Mouse (Mus musculus) G1E-ER4 (cell line): ENCODE data around the gene Nck1. TPM values are rescaled to one million over a fixed set of nuclear protein-coding genes. Genes with fewer than 3 reads are reported as not detected.

ENCODE experiments used
- GATA1 ChIP-seq: IDR thresholded peaks from one replicate; pipeline ENCODE4 v1.8.0; 2012; ENCODE audit warnings: low read length, inconsistent platforms
- polyA plus RNA-seq: library from polyadenylated mRNA; stranded (reverse); fragments of >175 nt; gene quantifications from 2 replicates; pipeline ENCODE4 v1.2.3, GENCODE M21; 2012

Nck1 gene
- polyA plus RNA-seq, 1 experiment, result 4.2 TPM

DNA sequence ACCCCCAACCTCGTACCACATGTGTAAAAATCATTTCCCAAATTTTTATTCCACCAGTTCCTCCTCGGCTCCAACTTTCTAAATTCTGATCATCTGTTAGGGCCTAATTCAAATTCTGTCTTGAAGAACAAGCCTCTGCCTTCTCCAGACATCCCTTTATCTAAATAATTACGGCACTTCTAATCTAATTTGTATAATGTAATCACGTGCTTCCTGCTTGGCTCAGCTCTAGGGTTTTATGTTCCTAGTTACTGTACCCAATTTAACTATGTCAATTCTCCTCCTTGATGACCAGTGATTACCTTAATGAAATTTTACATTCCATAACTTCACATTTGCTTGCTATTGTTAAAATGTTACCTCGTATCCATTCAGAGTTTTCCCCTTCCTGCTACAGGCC, 9.8 kb upstream of the Nck1 start:
- TF ChIP-seq GATA1, result no peak

DNA sequence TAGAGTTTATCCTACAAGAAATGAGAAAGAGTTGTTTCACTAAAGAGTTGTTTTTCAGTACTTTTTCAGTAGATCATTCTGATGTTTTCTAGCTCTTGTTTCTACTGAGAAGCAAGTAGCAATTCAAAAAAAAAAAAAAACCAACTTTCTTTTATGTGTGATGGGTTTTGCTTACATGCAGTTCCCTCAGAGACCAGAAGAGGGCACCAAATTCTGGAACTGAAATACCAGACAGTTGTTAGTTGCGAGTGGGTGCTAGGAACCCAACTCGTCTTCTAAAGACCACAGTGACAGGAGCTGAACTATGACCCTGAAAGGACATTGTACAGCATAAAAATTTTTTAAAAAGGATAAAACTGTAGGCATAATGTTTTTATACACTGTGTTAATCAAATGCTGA, 2.4 kb upstream of the Nck1 start:
- no peak for TF ChIP-seq GATA1

DNA sequence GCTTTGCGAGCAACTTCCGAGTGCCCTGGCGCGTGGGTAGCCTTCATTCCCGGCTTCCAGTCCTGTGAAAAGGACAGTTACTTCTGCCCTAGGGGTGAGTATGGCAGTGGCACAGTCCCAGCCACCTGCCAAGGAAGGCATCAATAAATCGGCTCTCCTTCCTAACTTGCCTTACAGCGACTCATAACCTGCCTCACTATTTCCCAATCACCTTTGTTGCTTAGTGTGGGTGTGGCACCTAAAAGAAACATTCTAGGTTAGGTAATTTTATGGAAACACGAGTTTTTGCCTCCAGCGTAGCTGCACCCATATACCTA, 618 bp upstream of the Nck1 start:
- TF ChIP-seq GATA1, result no peak

DNA sequence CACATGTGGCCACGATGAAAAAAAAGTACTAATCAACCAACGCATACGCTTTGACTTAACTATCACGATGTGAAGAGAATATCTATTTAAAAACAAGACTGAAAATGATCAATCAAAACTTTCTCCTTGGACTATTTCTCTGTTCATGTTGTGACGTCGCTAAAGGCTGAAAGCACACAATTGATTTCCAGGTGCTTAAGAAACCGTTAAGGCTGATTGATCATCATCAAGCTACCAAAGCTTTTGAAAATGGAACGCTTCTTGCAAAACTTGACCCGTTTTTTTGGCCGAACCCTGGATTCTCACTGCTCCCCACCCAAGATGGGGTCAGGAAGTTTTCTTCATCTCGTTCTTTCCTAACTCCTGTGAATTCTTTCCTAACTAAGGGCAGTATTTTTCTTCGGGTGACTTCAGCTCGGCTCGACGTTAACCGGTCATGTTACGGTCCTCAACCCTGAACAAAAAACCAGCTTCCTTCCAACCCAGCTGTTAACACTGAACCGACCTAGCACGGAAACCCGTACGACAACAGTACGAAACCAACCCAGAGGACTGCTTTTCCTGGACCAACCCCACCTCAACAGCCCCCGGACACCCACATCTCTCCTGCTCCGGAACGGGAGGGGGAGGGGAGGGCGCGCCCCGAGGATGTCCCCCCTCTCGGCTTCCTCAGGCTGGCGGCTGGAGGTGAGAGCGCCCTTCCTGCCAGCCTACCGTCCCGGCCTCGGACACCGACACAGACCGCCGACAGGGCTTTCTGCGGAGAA, 803 bp downstream of the Nck1 start:
- TF ChIP-seq GATA1, result no peak

DNA sequence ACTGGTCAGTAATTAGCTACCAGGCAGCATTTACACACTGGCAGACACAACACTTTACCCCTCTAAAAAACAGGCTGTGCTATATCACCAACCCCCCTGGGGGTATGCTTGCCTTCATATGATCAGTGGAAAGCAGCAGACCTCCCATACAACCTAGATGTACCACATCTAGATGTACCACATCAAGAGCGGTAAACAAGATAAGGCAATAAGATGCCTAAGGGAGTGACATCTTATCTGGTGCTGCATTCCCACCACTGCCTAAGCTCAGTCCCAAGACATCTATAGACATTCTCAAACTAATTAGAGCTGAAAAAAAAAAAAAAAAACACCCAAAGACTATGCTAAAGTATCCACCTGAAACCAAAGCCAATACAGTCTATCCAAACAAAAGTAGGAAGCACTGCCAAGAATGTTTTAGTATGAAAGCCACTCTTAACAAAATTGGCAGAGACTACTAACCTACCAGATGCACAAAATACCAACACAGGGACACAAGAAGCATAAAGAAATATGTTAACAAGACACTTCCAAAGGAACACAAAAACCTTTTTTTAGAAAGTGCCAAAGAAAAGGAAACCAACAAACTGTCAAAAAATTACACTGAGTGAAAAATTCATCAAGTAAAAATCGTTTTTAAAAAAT, 10.2 kb downstream of the Nck1 start:
- no peak for TF ChIP-seq GATA1

DNA sequence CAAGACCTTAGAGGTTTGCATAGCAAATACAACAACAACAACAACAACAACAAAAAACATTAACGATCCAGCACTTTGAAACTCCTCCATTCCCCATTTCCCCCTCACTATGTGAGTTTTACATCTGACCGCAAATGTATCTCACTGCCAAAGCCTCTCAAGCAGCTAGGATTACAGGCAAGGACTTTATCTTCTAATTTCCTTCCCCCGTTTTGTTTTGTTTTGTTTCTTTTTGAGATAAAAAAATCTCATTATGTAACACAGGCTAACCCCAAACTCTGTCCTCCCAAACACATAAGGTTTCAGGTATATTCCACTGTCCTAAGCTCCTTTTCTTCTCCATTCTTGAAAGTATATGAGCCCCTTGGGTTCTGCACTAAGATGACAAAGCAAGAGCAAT, 11.2 kb downstream of the Nck1 start:
- no peak for TF ChIP-seq GATA1

DNA sequence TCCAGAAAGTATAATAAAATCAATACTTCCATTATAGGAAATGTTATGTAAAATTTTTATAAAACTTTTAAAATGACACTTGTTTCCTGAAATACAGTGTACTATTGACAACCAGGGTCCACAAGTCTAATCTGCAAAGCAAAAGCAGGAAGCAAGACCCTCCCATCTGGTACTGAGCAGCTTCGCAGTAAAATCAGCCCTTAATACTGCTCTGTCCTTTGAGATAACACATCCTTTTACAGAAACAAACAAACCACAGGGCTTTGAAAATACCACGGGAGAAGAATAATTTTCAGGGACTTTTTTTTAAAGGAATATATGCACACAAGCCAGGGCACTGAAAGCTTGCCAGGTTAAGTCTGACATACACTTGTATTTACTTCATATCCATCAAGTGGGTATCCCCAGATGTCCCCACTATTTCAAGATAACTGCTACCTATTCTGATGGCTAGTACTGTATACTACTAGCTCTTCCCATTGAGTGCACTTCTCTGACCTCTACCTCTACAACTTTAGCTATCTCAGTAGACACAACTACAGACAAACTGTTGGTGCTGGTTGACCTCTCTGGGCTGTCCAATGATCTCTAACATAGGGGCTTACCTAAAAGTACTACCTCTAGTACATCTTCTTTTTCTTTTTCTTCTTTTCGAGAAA, 13.0 kb downstream of the Nck1 start:
- TF ChIP-seq GATA1, result no peak

DNA sequence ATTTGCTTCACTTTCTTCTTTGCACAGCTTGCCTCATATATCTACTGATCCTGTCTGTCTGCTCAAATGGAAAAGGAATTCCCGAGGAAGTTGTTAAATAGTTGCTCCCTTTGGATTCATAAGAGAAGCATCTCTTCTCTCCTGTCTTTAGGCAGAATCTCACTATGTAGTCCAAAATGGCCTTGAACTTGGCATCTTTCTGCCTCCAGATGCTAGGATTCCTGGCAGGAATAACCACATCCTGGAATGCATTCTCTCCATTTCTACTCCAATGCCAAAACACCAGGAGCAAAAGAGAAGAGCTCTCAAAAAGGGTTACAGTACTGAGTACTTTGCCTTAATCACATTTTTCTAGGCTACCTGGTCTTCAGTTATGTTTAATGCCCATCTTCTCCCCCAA, 14.6 kb downstream of the Nck1 start:
- TF ChIP-seq GATA1, result no peak

DNA sequence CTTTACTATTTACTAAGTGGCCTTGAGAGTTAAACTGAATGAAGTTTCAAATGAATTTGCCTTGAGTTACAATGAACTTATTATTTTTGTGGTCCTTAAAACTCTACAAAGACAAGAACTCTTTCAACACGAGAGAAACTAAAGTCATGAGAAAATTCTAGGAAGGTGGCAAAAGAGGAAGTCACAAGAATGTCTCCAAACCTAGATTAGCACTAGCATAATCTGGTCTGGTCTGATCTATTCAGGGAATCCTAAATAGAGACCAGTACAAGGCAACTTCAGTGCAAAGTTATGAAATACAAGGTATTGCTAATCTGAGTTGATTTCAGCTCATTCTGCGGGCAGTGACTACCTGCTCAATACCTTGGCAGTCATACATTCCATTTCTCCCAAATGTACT, 20.7 kb downstream of the Nck1 start:
- peak; percentile 59 for TF ChIP-seq GATA1

DNA sequence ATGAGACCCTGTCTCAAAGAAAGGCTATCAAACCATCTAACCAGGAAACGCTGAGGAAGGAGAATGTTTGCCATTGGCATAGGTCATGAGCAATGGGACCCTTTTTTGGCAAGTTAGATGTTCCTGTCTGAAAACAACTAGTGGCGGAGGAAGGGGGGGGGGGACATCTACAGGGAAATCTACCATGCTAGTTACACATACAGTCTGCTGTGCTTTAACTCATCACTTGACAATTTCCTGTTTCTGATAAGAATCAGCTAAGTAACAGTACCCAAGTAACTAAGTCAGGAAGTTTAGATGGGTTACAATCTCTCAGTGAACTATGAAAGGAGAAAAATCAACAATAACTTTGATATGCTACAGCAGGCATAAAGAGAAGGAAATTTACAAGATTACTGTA, 23.9 kb downstream of the Nck1 start:
- TF ChIP-seq GATA1, result no peak

DNA sequence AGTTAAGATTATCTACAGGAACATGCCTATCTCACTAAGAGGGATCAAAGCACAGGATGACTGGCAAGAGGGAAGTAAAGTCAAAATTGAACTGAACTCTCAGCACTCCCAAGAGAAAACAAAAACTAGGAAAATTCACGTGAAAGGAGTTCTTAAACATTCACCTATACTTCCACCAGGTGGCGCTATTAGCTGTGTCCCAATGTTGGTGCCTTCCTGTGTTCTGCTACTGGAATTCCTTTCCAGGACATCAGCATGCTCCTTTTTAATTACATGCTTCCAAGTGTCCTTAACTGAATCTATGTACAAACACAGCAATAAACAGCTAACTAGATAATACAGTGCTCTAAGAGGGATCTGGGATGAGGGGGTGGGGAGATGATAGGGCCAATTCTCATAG, 25.3 kb downstream of the Nck1 start:
- no peak for TF ChIP-seq GATA1

DNA sequence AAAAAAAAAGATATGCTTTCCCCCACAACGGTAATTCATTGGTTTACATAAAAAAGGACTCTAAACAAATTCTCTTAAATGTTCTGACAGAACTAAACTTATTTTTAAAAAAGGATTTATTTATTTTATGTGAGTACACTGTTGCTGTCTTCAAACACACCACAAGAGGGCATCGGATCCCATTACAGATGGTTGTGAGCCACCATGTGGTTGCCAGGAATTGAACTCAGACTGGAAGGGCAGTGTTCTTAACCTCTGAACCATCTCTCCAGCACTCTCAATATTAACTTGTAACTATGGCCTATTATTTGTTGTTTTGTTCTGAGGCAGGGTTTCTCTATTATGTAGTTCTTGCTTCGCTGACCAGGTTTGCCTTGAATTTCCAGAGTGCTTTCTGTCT, 25.9 kb downstream of the Nck1 start:
- TF ChIP-seq GATA1, result no peak

DNA sequence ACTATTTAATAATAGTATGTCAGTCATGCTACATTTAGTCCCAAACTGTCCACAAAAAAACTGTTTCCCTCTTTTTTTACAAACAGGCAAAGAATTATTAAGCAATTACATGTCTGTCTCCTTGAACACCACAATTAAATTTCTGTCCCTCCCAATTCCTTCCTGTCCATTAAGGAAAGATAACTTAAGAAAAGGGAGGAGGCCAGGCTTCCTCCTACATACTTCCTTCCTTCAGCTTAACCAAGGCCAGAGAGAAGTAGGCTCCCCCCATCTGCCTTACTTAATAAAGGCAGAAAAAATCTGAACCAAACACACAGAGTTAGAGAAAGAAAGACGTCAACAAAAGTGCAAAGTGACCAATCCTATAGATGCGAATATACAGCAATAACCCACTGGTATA, 38.4 kb downstream of the Nck1 start:
- TF ChIP-seq GATA1, result no peak

DNA sequence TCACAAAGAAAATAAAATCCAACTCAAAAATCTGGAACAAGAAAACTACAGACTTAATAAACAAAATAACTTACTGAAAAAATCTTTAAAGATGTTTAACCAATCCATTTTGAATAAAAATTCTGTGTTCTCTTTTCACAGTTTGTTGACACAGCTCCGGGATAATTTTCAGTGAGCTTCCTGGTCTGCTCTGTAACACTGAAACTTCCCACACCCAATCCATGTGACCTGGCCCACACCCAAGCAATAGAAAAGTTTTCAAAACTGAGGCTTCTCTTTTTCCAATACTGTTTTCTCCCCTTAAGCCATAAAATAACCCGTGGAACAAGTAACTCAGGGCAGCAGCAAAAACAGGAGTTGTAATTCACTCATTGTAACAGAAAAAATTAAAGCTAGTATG, 39.3 kb downstream of the Nck1 start:
- no peak for TF ChIP-seq GATA1

DNA sequence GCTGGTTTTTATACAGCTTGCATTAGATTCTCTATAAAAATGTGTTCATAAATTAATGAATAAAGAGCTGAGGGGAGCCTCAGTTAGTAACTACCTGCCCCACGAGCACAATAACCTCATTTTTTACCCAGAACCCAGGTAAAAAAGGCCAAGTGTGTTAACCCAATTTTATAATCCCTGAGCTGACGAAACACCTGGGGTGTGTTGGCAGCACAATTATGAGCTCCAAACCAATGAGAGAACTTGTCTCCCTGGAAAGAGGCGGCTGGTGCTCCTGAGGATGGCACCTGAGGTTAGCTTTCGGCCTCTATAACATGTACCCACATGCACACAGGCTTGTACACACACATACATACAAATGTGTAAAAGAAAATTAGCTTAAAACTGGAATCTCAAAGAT, 40.4 kb downstream of the Nck1 start:
- TF ChIP-seq GATA1, result no peak

DNA sequence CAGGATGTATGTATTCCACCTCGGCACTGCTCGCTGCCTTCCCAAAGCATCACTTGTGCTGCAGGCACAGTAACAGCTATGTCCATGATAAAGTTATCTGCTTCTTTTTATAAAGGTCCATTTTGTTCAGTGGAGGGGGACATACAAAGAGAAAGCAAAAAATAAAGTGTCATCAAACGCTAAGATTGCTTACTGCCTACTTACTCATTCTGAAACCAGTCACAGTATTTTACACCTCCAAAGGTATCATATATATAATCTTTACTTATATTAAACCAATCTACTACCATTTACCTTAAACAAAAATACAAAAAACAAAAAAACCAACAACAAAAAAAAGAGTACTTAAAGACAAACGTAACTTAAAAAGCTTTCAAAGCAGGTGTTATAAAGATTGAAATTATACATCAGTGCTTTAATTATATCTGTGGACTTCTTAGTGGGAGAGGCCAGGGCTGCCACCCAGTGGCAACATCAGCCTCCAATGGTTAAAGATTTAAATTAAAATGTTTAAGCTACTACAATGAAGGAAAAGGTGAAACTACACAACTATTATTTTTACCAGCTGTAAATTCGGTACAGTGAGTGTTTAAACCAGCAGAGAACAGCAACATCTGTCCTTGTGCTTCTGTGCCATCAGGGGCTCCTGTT, 52.2 kb downstream of the Nck1 start:
- no peak for TF ChIP-seq GATA1
